Mouse (Mus musculus): Measurements from ENCODE around the gene Thsd7a.

Gene Thsd7a

DNA sequence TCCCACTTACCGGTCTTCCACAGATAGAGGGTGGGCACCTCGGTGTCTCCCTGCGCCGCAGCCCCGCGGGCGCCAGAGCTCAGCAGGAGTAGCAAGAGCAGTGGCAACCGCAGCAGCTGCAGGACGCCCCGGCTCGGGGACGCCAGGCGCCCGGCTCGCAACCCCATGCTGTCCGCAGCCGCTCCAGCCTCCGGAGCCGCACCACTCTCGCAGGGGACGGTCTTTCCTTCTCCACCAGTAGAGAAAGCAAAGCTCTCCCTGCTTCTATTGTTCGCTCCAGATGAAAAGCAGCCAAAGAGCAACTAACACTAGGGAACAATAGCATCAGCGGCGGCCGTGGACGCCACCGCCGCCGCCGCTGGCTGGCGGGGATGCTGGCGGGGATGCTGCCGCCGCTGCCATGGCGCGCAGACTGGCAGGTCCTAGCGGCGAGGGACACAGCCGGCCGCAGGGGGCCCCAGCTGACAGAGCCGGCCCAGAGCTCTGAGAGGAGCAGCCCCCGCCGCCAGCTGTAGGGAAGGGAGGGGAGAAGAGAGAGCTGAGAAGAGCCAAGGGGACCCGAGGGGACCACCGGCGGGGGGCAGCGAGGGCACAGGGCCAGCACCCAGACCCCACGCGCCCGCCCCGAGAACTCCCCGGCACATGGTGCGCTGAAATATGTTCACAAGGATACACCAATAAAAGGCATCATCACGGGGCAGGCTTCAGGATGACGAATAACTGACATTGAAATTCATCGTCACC is at the start of gene Thsd7a:
TSS of gene Thsd7a (minus strand) at position 624 of the 744 bp plus-strand sequence.
- DNase-seq (ENCODE audit: low spot score in 2 of 2): peak in 1 of 2 experiments; percentile 12

- DNase-seq (ENCODE audit: low spot score in 2 of 2): no peak
Measured at GRCm38 (mm10) chr6:12787129-12787528, 37.9 kb upstream of the Thsd7a start.

DNA sequence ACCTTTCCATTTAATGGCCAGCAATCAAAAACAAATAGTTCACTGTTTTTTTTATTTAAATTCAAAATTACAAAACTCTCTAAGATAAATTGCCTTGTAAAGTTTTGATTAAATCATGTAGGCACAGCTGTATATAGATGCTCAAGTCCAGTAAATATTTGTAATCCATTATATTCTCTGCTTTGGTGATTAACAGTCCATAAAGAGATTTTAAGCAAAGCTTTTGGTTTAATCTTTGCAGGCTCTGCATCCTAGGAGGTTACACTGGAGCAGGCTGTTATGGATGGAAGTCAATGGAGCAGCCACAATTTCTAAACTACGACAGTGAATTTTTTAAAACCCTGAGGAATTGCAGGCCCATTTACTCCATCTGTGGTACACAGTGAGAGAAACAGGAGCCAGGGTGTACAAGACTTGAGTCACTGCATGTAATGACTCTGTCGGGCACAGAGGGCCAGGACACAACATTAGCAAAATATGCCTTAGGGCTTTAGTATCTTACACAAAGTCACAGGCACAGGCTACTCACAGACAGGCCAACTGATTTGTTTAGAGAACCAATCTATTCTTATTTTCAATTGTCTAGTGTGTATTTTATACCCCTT is 37.3 kb upstream of the Thsd7a start:
- DNase-seq (ENCODE audit: low spot score in 2 of 2): no peak

GRCm38 (mm10) chr6:12784918-12785618 is 35.9 kb upstream of the Thsd7a start:
- DNase-seq (ENCODE audit: low spot score in 2 of 2): no peak

- DNase-seq (ENCODE audit: low spot score in 2 of 2): no peak
Measured at GRCm38 (mm10) chr6:12772799-12773198, 23.6 kb upstream of the Thsd7a start.

GRCm38 (mm10) chr6:12765191-12765590 is 16.0 kb upstream of the Thsd7a start:
- no peak for DNase-seq (ENCODE audit: low spot score in 2 of 2)

GRCm38 (mm10) chr6:12764606-12765005 is 15.4 kb upstream of the Thsd7a start:
- DNase-seq (ENCODE audit: low spot score in 2 of 2): no peak

DNA sequence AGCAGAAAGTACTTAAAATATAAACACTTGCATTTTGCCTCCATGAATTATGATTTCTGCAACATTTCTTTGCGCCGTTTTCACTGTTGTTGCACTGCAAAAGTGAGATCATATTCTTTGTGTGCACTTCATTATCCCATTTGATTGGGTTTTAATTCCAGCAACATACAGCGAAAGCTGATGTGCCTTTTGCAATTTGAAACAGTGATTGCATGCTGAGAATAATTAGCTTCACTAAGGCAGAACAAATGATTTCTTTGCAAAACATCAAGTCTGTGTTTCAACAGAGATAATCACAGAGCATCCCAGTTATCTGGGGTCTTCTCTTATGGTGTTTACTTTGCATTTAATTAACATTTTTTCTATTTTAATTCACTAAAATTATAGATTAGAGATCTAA is 14.6 kb upstream of the Thsd7a start:
- DNase-seq (ENCODE audit: low spot score in 2 of 2): no peak

- no peak for DNase-seq (ENCODE audit: low spot score in 2 of 2)
Measured at GRCm38 (mm10) chr6:12759328-12760193, 10.4 kb upstream of the Thsd7a start.

DNA sequence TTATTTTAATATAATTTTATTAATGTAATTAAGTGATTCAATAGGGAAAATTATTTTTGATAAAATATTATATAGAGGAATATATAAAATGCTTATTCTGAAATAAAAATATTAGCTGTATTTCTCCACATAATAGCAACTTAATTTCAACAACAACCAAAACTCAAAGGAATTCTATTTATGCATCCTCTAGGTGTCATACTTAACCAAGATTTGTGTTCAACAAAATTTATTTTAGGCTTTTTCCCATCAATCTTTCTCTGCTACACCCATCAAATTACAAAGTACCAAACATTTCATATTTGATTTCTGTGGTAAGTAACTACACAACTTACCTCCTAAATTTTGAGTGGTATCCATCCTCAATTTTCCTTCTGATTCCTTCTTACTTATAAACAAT is 3.1 kb upstream of the Thsd7a start:
- no peak for DNase-seq (ENCODE audit: low spot score in 2 of 2)

DNA sequence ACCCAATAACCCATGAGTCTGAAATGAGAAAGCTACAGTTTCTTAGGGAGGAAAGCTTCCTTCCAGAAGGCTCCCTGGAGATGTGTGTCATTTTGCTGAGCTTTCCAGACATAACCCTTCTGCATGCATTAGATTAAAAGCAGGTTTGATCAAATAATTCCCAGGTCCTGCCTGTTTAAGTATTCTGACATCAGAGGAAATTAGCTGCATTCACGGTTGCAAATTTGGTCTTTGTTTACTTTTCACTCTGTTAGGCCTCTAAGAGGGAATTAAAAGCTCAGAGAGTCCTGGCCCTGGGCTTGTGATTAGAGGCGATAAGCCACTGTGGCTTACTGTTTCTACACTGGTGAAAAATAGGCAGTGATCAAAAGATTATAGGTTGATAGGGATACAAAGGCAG is 1.2 kb upstream of the Thsd7a start:
- no peak for DNase-seq (ENCODE audit: low spot score in 2 of 2)

GRCm38 (mm10) chr6:12749531-12750210 is 461 bp upstream of the Thsd7a start:
- DNase-seq (ENCODE audit: low spot score in 2 of 2): no peak

DNA sequence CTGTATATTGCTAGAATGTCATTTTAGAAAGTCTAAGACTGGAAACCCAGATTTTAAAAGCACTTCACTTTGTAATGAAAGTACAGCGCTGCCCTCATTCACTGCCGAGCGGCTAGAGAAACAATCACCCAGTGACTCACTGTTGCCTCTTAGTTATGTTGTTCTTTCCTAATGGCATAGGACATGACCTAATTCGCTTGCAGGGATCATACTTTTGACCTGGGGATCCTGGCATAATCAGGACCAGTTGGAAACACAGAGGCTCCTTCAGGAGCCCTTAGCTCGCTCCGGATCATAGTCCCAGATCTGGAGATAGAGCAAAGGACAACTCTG is 790 bp downstream of the Thsd7a start:
- no peak for DNase-seq (ENCODE audit: low spot score in 2 of 2)

DNA sequence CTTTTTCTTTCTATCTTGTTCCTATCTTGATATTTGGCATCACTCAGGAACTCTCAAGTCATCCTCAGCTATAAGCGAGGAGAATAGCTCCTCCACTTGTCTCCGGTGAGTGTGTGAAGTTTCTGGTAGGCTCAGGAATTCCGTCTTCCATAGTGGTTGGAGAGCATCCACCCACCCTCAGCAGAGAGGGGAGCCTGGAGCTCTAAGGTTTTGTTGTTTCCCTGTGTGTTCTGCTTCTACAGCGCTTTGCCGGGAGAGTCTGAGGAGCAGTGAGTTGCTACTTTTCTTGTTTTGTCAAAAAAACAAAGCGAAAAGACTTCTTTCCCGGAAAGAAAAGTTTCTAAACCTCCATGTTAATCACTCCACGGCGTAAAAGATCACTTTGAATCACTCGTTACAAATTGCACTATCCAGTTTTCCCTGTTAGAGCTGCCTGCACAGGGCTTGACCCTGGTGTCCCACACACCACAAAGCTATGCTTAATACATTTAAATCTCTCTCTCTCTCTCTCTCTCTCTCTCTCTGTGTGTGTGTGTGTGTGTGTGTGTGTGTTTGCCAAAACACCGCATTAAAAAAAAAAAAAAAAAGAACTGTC is 1.3 kb downstream of the Thsd7a start:
- no peak for DNase-seq (ENCODE audit: low spot score in 2 of 2)

DNA sequence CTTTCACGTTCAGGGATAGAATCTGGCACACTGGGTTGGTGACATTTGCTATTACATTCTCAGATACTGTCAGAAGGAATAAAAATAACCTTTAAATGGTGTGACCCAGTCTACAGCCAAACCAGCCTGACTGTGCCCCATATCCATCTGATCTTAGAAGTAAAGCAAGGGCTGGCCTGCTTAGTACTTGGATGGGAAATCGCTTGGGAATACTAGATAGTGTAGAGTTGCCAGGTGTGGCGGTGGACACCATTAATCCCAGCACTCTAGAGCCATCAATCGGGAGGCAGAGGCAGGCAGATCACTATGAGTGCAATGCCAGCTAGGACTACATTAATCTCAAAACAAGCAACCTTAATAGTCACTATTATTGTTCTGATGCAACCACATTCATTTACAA is 6.4 kb downstream of the Thsd7a start:
- DNase-seq (ENCODE audit: low spot score in 2 of 2): no peak

DNA sequence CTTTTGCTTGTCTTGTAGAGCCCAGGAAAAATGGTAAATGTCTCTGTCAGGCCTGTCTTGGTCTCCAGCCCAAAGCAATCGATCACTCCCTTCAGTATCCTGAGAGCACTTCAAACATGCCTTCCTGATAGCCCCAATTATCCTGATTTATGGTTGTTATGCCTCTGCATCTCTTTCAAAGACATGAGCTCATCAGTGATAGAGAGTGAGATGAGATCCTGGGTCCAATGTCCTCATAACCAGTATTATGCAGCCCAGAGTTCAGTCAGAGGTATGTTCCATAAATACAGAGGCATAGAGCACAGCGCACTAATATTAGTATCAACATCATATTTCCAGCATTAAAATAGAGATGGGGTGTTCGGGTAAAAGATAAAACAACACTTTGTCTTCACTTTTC is 15.3 kb downstream of the Thsd7a start:
- no peak for DNase-seq (ENCODE audit: low spot score in 2 of 2)

GRCm38 (mm10) chr6:12716071-12716470 is 33.1 kb downstream of the Thsd7a start:
- DNase-seq (ENCODE audit: low spot score in 2 of 2): no peak

DNA sequence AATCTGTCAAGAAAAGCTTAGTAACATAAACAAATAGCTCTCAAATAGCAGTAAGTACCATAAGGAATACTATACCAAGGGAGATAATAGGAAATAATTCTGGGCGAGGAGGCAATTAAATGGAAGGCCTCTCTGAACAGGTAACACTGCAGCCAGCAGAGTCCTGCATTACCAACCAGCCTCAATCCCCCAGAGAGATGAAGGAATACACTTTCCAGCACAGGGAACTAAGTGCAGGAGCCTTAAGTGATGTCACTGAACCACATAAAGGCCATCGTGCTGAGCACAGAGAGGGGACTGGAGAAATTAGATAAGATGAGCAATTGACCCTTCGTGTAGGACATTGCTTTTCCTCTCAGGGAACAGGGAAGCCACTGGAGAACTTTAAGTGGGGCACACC is 36.6 kb downstream of the Thsd7a start:
- no peak for DNase-seq (ENCODE audit: low spot score in 2 of 2)

DNA sequence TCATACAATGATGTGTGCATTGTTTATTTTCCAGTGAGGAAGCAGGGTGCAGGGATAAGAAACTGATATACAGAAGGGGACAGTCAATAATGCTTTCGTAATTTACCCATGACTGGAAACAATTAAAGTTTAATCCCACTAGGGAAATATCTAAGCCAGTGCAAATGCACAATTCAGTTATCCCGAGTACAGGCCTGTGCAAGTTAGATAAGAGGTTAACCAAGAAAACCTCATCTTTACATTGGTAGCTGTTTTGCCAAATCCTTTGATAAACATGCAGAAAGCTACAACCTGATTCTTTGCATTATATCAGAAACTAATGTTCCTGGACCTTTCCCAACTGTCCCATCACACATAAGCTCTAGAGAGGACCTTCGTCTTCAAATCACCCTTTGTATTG is 46.3 kb downstream of the Thsd7a start:
- DNase-seq (ENCODE audit: low spot score in 2 of 2): no peak

GRCm38 (mm10) chr6:12699089-12699488 is 50.1 kb downstream of the Thsd7a start:
- DNase-seq (ENCODE audit: low spot score in 2 of 2): no peak

GRCm38 (mm10) chr6:12693689-12694088 is 55.5 kb downstream of the Thsd7a start:
- no peak for DNase-seq (ENCODE audit: low spot score in 2 of 2)
